ENCODE assay signal across 7 mouse cellular contexts in genomic region chr8:104630981-104631663, GRCm38 (mm10). TPM values are rescaled to one million over a fixed set of nuclear protein-coding genes. Genes with fewer than 3 reads are reported as not detected.
DNase-seq lines count a peak whose midpoint lies in the region; ATAC-seq and TF ChIP-seq lines count a peak whose summit lies in the region.

Rrad (minus strand) TSS chr8:104631327.

- H3K4me3 ChIP-seq in ES-Bruce4 (ENCODE audit: low read depth, low read length), result peak within 1 kb of the TSS; percentile 55
- H3K4me3 ChIP-seq in bone marrow, adult 2 months (replicated peaks; ENCODE audit: control insufficient read depth, low read depth, low read length), result peak within 1 kb of the TSS; percentile 61
- H3K4me3 ChIP-seq in intestine, embryonic 15.5 days (replicated peaks), result peak within 1 kb of the TSS; percentile 37
- H3K4me3 ChIP-seq in lung, embryonic 15.5 days, result peak within 1 kb of the TSS; percentile 40

- peak; percentile 81 for ATAC-seq in intestine, embryonic 15.5 days
- peak; percentile 76 for ATAC-seq in lung, embryonic 15.5 days (ENCODE audit: borderline replicate concordance, extremely low read depth, low FRiP score, low TSS enrichment)
- peak; percentile 70 for ATAC-seq in neutrophil, adult 5-6 weeks (ENCODE audit: extremely low read depth, insufficient number of reproducible peaks, low FRiP score, poor library complexity, severe bottlenecking)

- no peaks in the 10 kb centered on the region for H3K4me1 ChIP-seq in ES-Bruce4 (ENCODE audit: control insufficient read depth, insufficient read depth, low read length)
- no peaks in the 10 kb centered on the region for H3K4me1 ChIP-seq in bone marrow, adult 2 months (ENCODE audit: control insufficient read depth, insufficient read depth, low read length)
- H3K4me1 ChIP-seq in intestine, embryonic 15.5 days (replicated peaks), result peaks cover 15% of the 10 kb centered on the region; the same call in 1 of the 2 replicates
- H3K4me1 ChIP-seq in lung, embryonic 15.5 days, result peaks cover 20% of the 10 kb centered on the region

- H3K27me3 ChIP-seq in ES-Bruce4 (ENCODE audit: control insufficient read depth, insufficient read depth, low read length, poor library complexity, severe bottlenecking), result peaks cover 6% of the 10 kb centered on the region
- H3K27me3 ChIP-seq in intestine, embryonic 15.5 days (replicated peaks), result peaks cover 14% of the 10 kb centered on the region
- peaks cover 10% of the 10 kb centered on the region; the same call in 1 of the 2 replicates for H3K27me3 ChIP-seq in lung, embryonic 15.5 days

- no peak within 1 kb of the TSS for H3K27ac ChIP-seq in ES-Bruce4 (ENCODE audit: insufficient read depth, low read length)
- no peak within 1 kb of the TSS for H3K27ac ChIP-seq in bone marrow, adult 2 months (ENCODE audit: control insufficient read depth, insufficient read depth, low read depth, low read length, poor library complexity)
- H3K27ac ChIP-seq in intestine, embryonic 15.5 days, result no peak within 1 kb of the TSS
- peak within 1 kb of the TSS; percentile 50 for H3K27ac ChIP-seq in lung, embryonic 15.5 days

- peak within 1 kb of the TSS; percentile 83 for H3K4me2 ChIP-seq in intestine, embryonic 15.5 days (replicated peaks)
- peak within 1 kb of the TSS; percentile 73 for H3K4me2 ChIP-seq in lung, embryonic 15.5 days

- no peak for TF ChIP-seq POLR2A in ES-Bruce4 (IDR thresholded peaks at IDR 0.05; ENCODE audit: insufficient read depth, low read length)
- no peak for TF ChIP-seq POLR2A in bone marrow, adult 2 months (IDR thresholded peaks at IDR 0.05; ENCODE audit: borderline replicate concordance, control insufficient read depth, low read depth, low read length)

- WGBS in bone marrow, adult 2 months, result 1% methylated on average over 28 of the region's 28 CpGs
- 2% methylated on average over 28 of the region's 28 CpGs for WGBS in intestine, embryonic 15.5 days
- under 1% methylated on average over 20 of the region's 28 CpGs for WGBS in lung, embryonic 15.5 days

- TF ChIP-seq CTCF in ES-Bruce4 (IDR thresholded peaks at IDR 0.05; ENCODE audit: low read depth, low read length), result no peak
- TF ChIP-seq CTCF in bone marrow, adult 2 months (IDR thresholded peaks at IDR 0.05; ENCODE audit: control insufficient read depth, insufficient read depth, low read length), result no peak

- no peaks in the 10 kb centered on the region for H3K9me3 ChIP-seq in ES-Bruce4 (replicated peaks; ENCODE audit: control insufficient read depth, insufficient read depth, low read length, poor library complexity, severe bottlenecking)
- H3K9me3 ChIP-seq in intestine, embryonic 15.5 days, result no peaks in the 10 kb centered on the region
- no peaks in the 10 kb centered on the region for H3K9me3 ChIP-seq in lung, embryonic 15.5 days

- TF ChIP-seq EP300 in ES-Bruce4 (IDR thresholded peaks at IDR 0.05; ENCODE audit: insufficient read depth, low read depth, low read length), result no peak

- no peak for DNase-seq in gonadal fat pad, adult 2 months (ENCODE audit: low read depth)
- DNase-seq in urinary bladder, postnatal 4 days (ENCODE audit: low spot score in 2 of 2), result peak; percentile 45 to 72

- H3K9ac ChIP-seq in ES-Bruce4 (ENCODE audit: low read depth, poor library complexity, severe bottlenecking), result peak within 1 kb of the TSS; percentile 2; the same call in 1 of the 2 replicates
- H3K9ac ChIP-seq in intestine, embryonic 15.5 days, result peak within 1 kb of the TSS; percentile 28
- H3K9ac ChIP-seq in lung, embryonic 15.5 days, result peak within 1 kb of the TSS; percentile 41

- H3K36me3 ChIP-seq in ES-Bruce4 (ENCODE audit: control insufficient read depth, insufficient read depth, low read length, poor library complexity, severe bottlenecking), result no peaks in the 10 kb centered on the region
- no peaks in the 10 kb centered on the region for H3K36me3 ChIP-seq in intestine, embryonic 15.5 days
- H3K36me3 ChIP-seq in lung, embryonic 15.5 days, result peaks cover 7% of the 10 kb centered on the region; the same call in 1 of the 2 replicates

RNA-seq across cellular contexts. Expression of gene Rrad, which starts in this region (rescaled TPM):
- 1.4 and 1.9 TPM in 2 replicates for polyA plus RNA-seq in ES-Bruce4 (2011; ENCODE audit: insufficient read depth, insufficient read length, low read depth, missing spikeins)
- 1.0 and 1.4 TPM in 2 replicates for polyA plus RNA-seq in bone marrow, adult 2 months (2011; ENCODE audit: insufficient read depth, insufficient read length, low replicate concordance, missing spikeins)
- 9.4 and 16.2 TPM in 2 replicates for polyA plus RNA-seq in gonadal fat pad, adult 2 months (2012; rRNA removed)
- 4.6 and 4.8 TPM in 2 replicates for polyA plus RNA-seq in intestine, embryonic 15.5 days (2015; fragmentation: Nextera tagmentation; extraction: Ambion mirVana)
- 20.1 and 24.8 TPM in 2 replicates for polyA plus RNA-seq in lung, embryonic 15.5 days (2015; fragmentation: Nextera tagmentation; extraction: Ambion mirVana)
- 13.0 and 20.0 TPM in 2 replicates for total RNA-seq in neutrophil, adult 5-6 weeks (2017)
